Mouse (Mus musculus) forebrain, embryonic 12.5 days (tissue): ENCODE measurements around the gene Armc2. TPM values are rescaled to one million over a fixed set of nuclear protein-coding genes. Genes with fewer than 3 reads are reported as not detected.

Experiments
- ATAC-seq: fragments of 200-750 bp; cut with Nextera tagmentation; 2 replicates; pipeline ENCODE4 v1.8.0; 2017; ENCODE audit warnings: moderate TSS enrichment; ENCODE audit not compliant: low FRiP score
- H3K27ac ChIP-seq: fragments of 300-500 bp; sonication (generic); 2 replicates; pipeline ENCODE4 v1.5.1; 2016; ENCODE audit warnings: mild to moderate bottlenecking
- H3K27me3 ChIP-seq: fragments of 300-500 bp; sonication (generic); 2 replicates; pipeline ENCODE4 v1.6.1; 2016; ENCODE audit warnings: mild to moderate bottlenecking
- H3K36me3 ChIP-seq: fragments of 300-500 bp; sonication (generic); replicated peaks from 2 replicates; pipeline ENCODE4 v1.6.1; 2016; ENCODE audit warnings: mild to moderate bottlenecking
- H3K4me1 ChIP-seq: fragments of 300-500 bp; sonication (generic); 2 replicates; pipeline ENCODE4 v1.6.1; 2016
- H3K4me2 ChIP-seq: fragments of 300-500 bp; sonication (generic); 2 replicates; pipeline ENCODE4 v1.6.1; 2016; ENCODE audit warnings: mild to moderate bottlenecking, moderate library complexity
- H3K4me3 ChIP-seq: fragments of 300-500 bp; sonication (generic); replicated peaks from 2 replicates; pipeline ENCODE4 v1.5.1; 2016; ENCODE audit warnings: mild to moderate bottlenecking
- H3K9ac ChIP-seq: fragments of 300-500 bp; sonication (generic); 2 replicates; pipeline ENCODE4 v1.6.1; 2016; ENCODE audit warnings: mild to moderate bottlenecking
- H3K9me3 ChIP-seq: fragments of 300-500 bp; sonication (generic); 2 replicates; pipeline ENCODE4 v1.6.1; 2016
- WGBS: fragments of 180-500 bp; shearing (Covaris S2); methylation state at CpG from one replicate; pipeline ENCODE4 v1.1.7; 2016; 5-methylcytosine and 5-hydroxymethylcytosine counted together
- polyA plus RNA-seq: library from polyadenylated mRNA; unstranded; fragments of >200 nt; fragmentation: Nextera tagmentation; extraction: Ambion mirVana; gene quantifications from 2 replicates; pipeline ENCODE4 v1.2.1, GENCODE M21; 2016

Gene Armc2
- polyA plus RNA-seq, 1 experiment from 2014 or later: 4.6 TPM

GRCm38 (mm10) chr10:42005259-42005658 lies 13.0 kb downstream of the Armc2 start:
- Histone ChIP-seq H3K27me3 (no peaks in the 10 kb centered on the region), H3K9me3 (no peaks in the 10 kb centered on the region), H3K4me2 (no peak overlapping the region), H3K9ac (no peak overlapping the region), H3K4me3 (no peak overlapping the region), H3K4me1 (no peaks in the 10 kb centered on the region), H3K36me3 (no peaks in the 10 kb centered on the region), H3K27ac (no peak overlapping the region)
- ATAC-seq: no peak
- WGBS: 79% methylated on average over 3 of the region's 3 CpGs

- ATAC-seq: no peak
- Histone ChIP-seq H3K27me3 (no peaks in the 10 kb centered on the region), H3K4me3 (no peak overlapping the region), H3K9ac (no peak overlapping the region), H3K27ac (no peak overlapping the region), H3K4me1 (no peaks in the 10 kb centered on the region), H3K9me3 (no peaks in the 10 kb centered on the region), H3K4me2 (no peak overlapping the region), H3K36me3 (no peaks in the 10 kb centered on the region)
- 80% methylated on average over 7 of the region's 7 CpGs for WGBS
These were observed 13.6 kb downstream of the Armc2 start for GRCm38 (mm10) chr10:42004690-42005089.

GRCm38 (mm10) chr10:42004056-42004455 lies 14.2 kb downstream of the Armc2 start:
- no peaks in the 10 kb centered on the region for H3K36me3 ChIP-seq
- no peaks in the 10 kb centered on the region for H3K27me3 ChIP-seq
- no peak overlapping the region for H3K4me3 ChIP-seq
- no peak overlapping the region for H3K27ac ChIP-seq
- H3K9me3 ChIP-seq: no peaks in the 10 kb centered on the region
- H3K4me1 ChIP-seq: no peaks in the 10 kb centered on the region
- WGBS: 71% methylated on average over 1 of the region's 1 CpGs
- H3K9ac ChIP-seq: no peak overlapping the region
- ATAC-seq: no peak
- H3K4me2 ChIP-seq: no peak overlapping the region

- no peaks in the 10 kb centered on the region for H3K4me1 ChIP-seq
- no peak overlapping the region for H3K4me3 ChIP-seq
- no peaks in the 10 kb centered on the region for H3K9me3 ChIP-seq
- WGBS: 79% methylated on average over 1 of the region's 1 CpGs
- ATAC-seq: no peak
- H3K9ac ChIP-seq: no peak overlapping the region
- H3K27ac ChIP-seq: no peak overlapping the region
- no peaks in the 10 kb centered on the region for H3K27me3 ChIP-seq
- no peak overlapping the region for H3K4me2 ChIP-seq
- no peaks in the 10 kb centered on the region for H3K36me3 ChIP-seq
These were observed 14.7 kb downstream of the Armc2 start for GRCm38 (mm10) chr10:42003576-42003975.

GRCm38 (mm10) chr10:42002436-42002835 lies 15.8 kb downstream of the Armc2 start:
- Histone ChIP-seq H3K4me1 (no peaks in the 10 kb centered on the region), H3K9ac (no peak overlapping the region), H3K27ac (no peak overlapping the region), H3K36me3 (no peaks in the 10 kb centered on the region), H3K4me2 (no peak overlapping the region), H3K4me3 (no peak overlapping the region), H3K9me3 (no peaks in the 10 kb centered on the region), H3K27me3 (no peaks in the 10 kb centered on the region)
- no peak for ATAC-seq
- WGBS: 66% methylated on average over 7 of the region's 7 CpGs

GRCm38 (mm10) chr10:42001260-42001659 lies 17.0 kb downstream of the Armc2 start:
- ATAC-seq: no peak
- Histone ChIP-seq H3K9ac (no peak overlapping the region), H3K9me3 (no peaks in the 10 kb centered on the region), H3K4me1 (no peaks in the 10 kb centered on the region), H3K27me3 (no peaks in the 10 kb centered on the region), H3K4me3 (no peak overlapping the region), H3K36me3 (no peaks in the 10 kb centered on the region), H3K27ac (no peak overlapping the region), H3K4me2 (no peak overlapping the region)
- 91% methylated on average over 3 of the region's 3 CpGs for WGBS

- Histone ChIP-seq H3K9ac (no peak overlapping the region), H3K4me2 (no peak overlapping the region), H3K27me3 (no peaks in the 10 kb centered on the region), H3K36me3 (no peaks in the 10 kb centered on the region), H3K4me3 (no peak overlapping the region), H3K4me1 (0 out of 2 replicates have a peak, but pooled peaks cover 2% of the 10 kb centered on the region), H3K27ac (no peak overlapping the region), H3K9me3 (no peaks in the 10 kb centered on the region)
- ATAC-seq: no peak
- 85% methylated on average over 1 of the region's 1 CpGs for WGBS
These were observed 20.5 kb downstream of the Armc2 start for GRCm38 (mm10) chr10:41997691-41998178.

- Histone ChIP-seq H3K27ac (no peak overlapping the region), H3K9me3 (no peaks in the 10 kb centered on the region), H3K9ac (no peak overlapping the region), H3K4me2 (no peak overlapping the region), H3K27me3 (peaks cover 8% of the 10 kb centered on the region; the same call in 1 of the 2 replicates), H3K36me3 (no peaks in the 10 kb centered on the region), H3K4me1 (peaks cover 9% of the 10 kb centered on the region; the same call in 1 of the 2 replicates), H3K4me3 (no peak overlapping the region)
- ATAC-seq: no peak
- WGBS: 75% methylated on average over 8 of the region's 8 CpGs
These were observed 22.1 kb downstream of the Armc2 start for GRCm38 (mm10) chr10:41996157-41996556.

GRCm38 (mm10) chr10:41995051-41995450 lies 23.2 kb downstream of the Armc2 start:
- whole genome bisulfite sequencing: 21% methylated on average over 2 of the region's 2 CpGs

GRCm38 (mm10) chr10:41994578-41994977 lies 23.7 kb downstream of the Armc2 start:
- Histone ChIP-seq H3K4me3 (no peak overlapping the region), H3K27ac (no peak overlapping the region), H3K4me1 (peaks cover 14% of the 10 kb centered on the region; the same call in 1 of the 2 replicates), H3K9ac (no peak overlapping the region), H3K36me3 (no peaks in the 10 kb centered on the region), H3K4me2 (no peak overlapping the region), H3K9me3 (no peaks in the 10 kb centered on the region), H3K27me3 (peaks cover 21% of the 10 kb centered on the region)
- 46% methylated on average over 4 of the region's 4 CpGs for WGBS
- ATAC-seq: no peak

More at GRCm38 (mm10) chr10:41995051-41995450, 23.2 kb downstream of the Armc2 start:
- Histone ChIP-seq H3K4me1 (peaks cover 14% of the 10 kb centered on the region; the same call in 1 of the 2 replicates), H3K4me3 (no peak overlapping the region), H3K27ac (no peak overlapping the region), H3K36me3 (no peaks in the 10 kb centered on the region), H3K9me3 (no peaks in the 10 kb centered on the region), H3K4me2 (no peak overlapping the region), H3K27me3 (peaks cover 18% of the 10 kb centered on the region), H3K9ac (no peak overlapping the region)
- no peak for ATAC-seq

GRCm38 (mm10) chr10:41992059-41992440 lies 26.2 kb downstream of the Armc2 start:
- no peak overlapping the region for H3K9ac ChIP-seq
- no peak overlapping the region for H3K27ac ChIP-seq
- no peak overlapping the region for H3K4me2 ChIP-seq
- H3K27me3 ChIP-seq: peaks cover 30% of the 10 kb centered on the region
- no peaks in the 10 kb centered on the region for H3K36me3 ChIP-seq
- no peak overlapping the region for H3K4me3 ChIP-seq
- ATAC-seq: no peak
- peaks cover 14% of the 10 kb centered on the region; the same call in 1 of the 2 replicates for H3K4me1 ChIP-seq
- WGBS: 82% methylated on average over 5 of the region's 5 CpGs
- H3K9me3 ChIP-seq: no peaks in the 10 kb centered on the region

- ATAC-seq: no peak
- Histone ChIP-seq H3K9me3 (no peaks in the 10 kb centered on the region), H3K4me2 (no peak overlapping the region), H3K4me3 (no peak overlapping the region), H3K27ac (no peak overlapping the region), H3K9ac (no peak overlapping the region), H3K27me3 (peaks cover 30% of the 10 kb centered on the region), H3K4me1 (peaks cover 14% of the 10 kb centered on the region; the same call in 1 of the 2 replicates), H3K36me3 (no peaks in the 10 kb centered on the region)
- whole genome bisulfite sequencing: 23% methylated on average over 14 of the region's 14 CpGs
These were observed 26.7 kb downstream of the Armc2 start for GRCm38 (mm10) chr10:41991364-41992058.

- ATAC-seq: no peak
- Histone ChIP-seq H3K27me3 (peaks cover 30% of the 10 kb centered on the region), H3K4me2 (no peak overlapping the region), H3K4me3 (no peak overlapping the region), H3K27ac (no peak overlapping the region), H3K36me3 (no peaks in the 10 kb centered on the region), H3K4me1 (peaks cover 14% of the 10 kb centered on the region; the same call in 1 of the 2 replicates), H3K9me3 (no peaks in the 10 kb centered on the region), H3K9ac (no peak overlapping the region)
- WGBS: 21% methylated on average over 13 of the region's 13 CpGs
These were observed 27.3 kb downstream of the Armc2 start for GRCm38 (mm10) chr10:41990896-41991295.
